Mouse (Mus musculus) liver, embryonic 12.5 days (tissue): Measurements from ENCODE around the gene Slc38a6. TPM values are rescaled to one million over a fixed set of nuclear protein-coding genes. Genes with fewer than 3 reads are reported as not detected.

Experiments used
- ATAC-seq: fragments of 200-750 bp; cut with Nextera tagmentation; 2 replicates; pipeline ENCODE4 v1.8.0; 2017; ENCODE audit warnings: moderate number of reproducible peaks, mild to moderate bottlenecking, moderate library complexity
- H3K27ac ChIP-seq: fragments of 300-500 bp; sonication (generic); 2 replicates; pipeline ENCODE4 v1.5.1; 2016; ENCODE audit warnings: mild to moderate bottlenecking
- H3K27me3 ChIP-seq: fragments of 300-500 bp; sonication (generic); replicated peaks from 2 replicates; pipeline ENCODE4 v1.6.1; 2016; ENCODE audit warnings: mild to moderate bottlenecking, moderate library complexity
- H3K36me3 ChIP-seq: fragments of 300-500 bp; sonication (generic); 2 replicates; pipeline ENCODE4 v1.6.1; 2016; ENCODE audit warnings: mild to moderate bottlenecking, moderate library complexity
- H3K4me1 ChIP-seq: fragments of 300-500 bp; sonication (generic); 2 replicates; pipeline ENCODE4 v1.6.1; 2016
- H3K4me2 ChIP-seq: fragments of 300-500 bp; sonication (generic); 2 replicates; pipeline ENCODE4 v1.6.1; 2016; ENCODE audit warnings: mild to moderate bottlenecking, moderate library complexity
- H3K4me3 ChIP-seq: fragments of 300-500 bp; sonication (generic); 2 replicates; pipeline ENCODE4 v1.5.1; 2016; ENCODE audit warnings: mild to moderate bottlenecking, moderate library complexity
- H3K9ac ChIP-seq: fragments of 300-500 bp; sonication (generic); 2 replicates; pipeline ENCODE4 v1.6.1; 2016; ENCODE audit warnings: mild to moderate bottlenecking, moderate library complexity
- H3K9me3 ChIP-seq: fragments of 300-500 bp; sonication (generic); replicated peaks from 2 replicates; pipeline ENCODE4 v1.6.1; 2016; ENCODE audit warnings: mild to moderate bottlenecking, moderate library complexity
- WGBS: fragments of 180-500 bp; shearing (Covaris S2); methylation state at CpG from one replicate; pipeline ENCODE4 v1.1.7; 2016; ENCODE audit not compliant: insufficient replicate concordance; 5-methylcytosine and 5-hydroxymethylcytosine counted together
- polyA plus RNA-seq: library from polyadenylated mRNA; unstranded; fragments of >200 nt; fragmentation: Nextera tagmentation; extraction: Ambion mirVana; gene quantifications from 2 replicates; pipeline ENCODE4 v1.2.1, GENCODE M21; 2016

The Slc38a6 gene
- polyA plus RNA-seq, 1 experiment from 2014 or later: 3.5 TPM

GRCm38 (mm10) chr12:73325181-73325580 lies 38.6 kb downstream of the Slc38a6 start:
- no peaks in the 10 kb centered on the region for H3K27me3 ChIP-seq
- H3K36me3 ChIP-seq: no peaks in the 10 kb centered on the region
- no peaks in the 10 kb centered on the region for H3K9me3 ChIP-seq
- H3K27ac ChIP-seq: no peak overlapping the region
- H3K4me3 ChIP-seq: no peak overlapping the region
- H3K9ac ChIP-seq: no peak overlapping the region
- peaks cover 3% of the 10 kb centered on the region; the same call in 1 of the 2 replicates for H3K4me1 ChIP-seq
- no peak for ATAC-seq
- H3K4me2 ChIP-seq: no peak overlapping the region
- 21% methylated on average over 2 of the region's 2 CpGs for WGBS

- no peaks in the 10 kb centered on the region for H3K27me3 ChIP-seq
- no peaks in the 10 kb centered on the region for H3K9me3 ChIP-seq
- no peaks in the 10 kb centered on the region for H3K36me3 ChIP-seq
- 23% methylated on average over 4 of the region's 4 CpGs for WGBS
- H3K4me2 ChIP-seq: no peak overlapping the region
- H3K27ac ChIP-seq: no peak overlapping the region
- H3K9ac ChIP-seq: no peak overlapping the region
- no peak for ATAC-seq
- no peak overlapping the region for H3K4me3 ChIP-seq
- peaks cover 3% of the 10 kb centered on the region; the same call in 1 of the 2 replicates for H3K4me1 ChIP-seq
Measured at GRCm38 (mm10) chr12:73325617-73326016, 39.0 kb downstream of the Slc38a6 start.

GRCm38 (mm10) chr12:73327381-73327780 lies 40.8 kb downstream of the Slc38a6 start:
- Histone ChIP-seq H3K27ac (no peak overlapping the region), H3K9me3 (no peaks in the 10 kb centered on the region), H3K36me3 (no peaks in the 10 kb centered on the region), H3K9ac (no peak overlapping the region), H3K4me3 (no peak overlapping the region), H3K4me1 (peaks cover 3% of the 10 kb centered on the region; the same call in 1 of the 2 replicates), H3K27me3 (no peaks in the 10 kb centered on the region), H3K4me2 (no peak overlapping the region)
- ATAC-seq: no peak
- WGBS: 60% methylated on average over 3 of the region's 3 CpGs

GRCm38 (mm10) chr12:73328448-73329167 lies 42.0 kb downstream of the Slc38a6 start:
- Histone ChIP-seq H3K36me3 (no peaks in the 10 kb centered on the region), H3K4me1 (peaks cover 3% of the 10 kb centered on the region; the same call in 1 of the 2 replicates), H3K9ac (no peak overlapping the region), H3K4me3 (no peak overlapping the region), H3K9me3 (no peaks in the 10 kb centered on the region), H3K27me3 (no peaks in the 10 kb centered on the region), H3K4me2 (no peak overlapping the region), H3K27ac (no peak overlapping the region)
- 56% methylated on average over 4 of the region's 4 CpGs for WGBS
- no peak for ATAC-seq

- no peak for ATAC-seq
- no peaks in the 10 kb centered on the region for H3K36me3 ChIP-seq
- no peak overlapping the region for H3K4me3 ChIP-seq
- H3K4me1 ChIP-seq: 0 out of 2 replicates have a peak, but pooled peaks cover 3% of the 10 kb centered on the region
- no peak overlapping the region for H3K27ac ChIP-seq
- 72% methylated on average over 7 of the region's 7 CpGs for WGBS
- H3K4me2 ChIP-seq: no peak overlapping the region
- H3K9ac ChIP-seq: no peak overlapping the region
- H3K9me3 ChIP-seq: no peaks in the 10 kb centered on the region
- no peaks in the 10 kb centered on the region for H3K27me3 ChIP-seq
Measured at GRCm38 (mm10) chr12:73330236-73330635, 43.7 kb downstream of the Slc38a6 start.

- no peaks in the 10 kb centered on the region for H3K4me1 ChIP-seq
- 81% methylated on average over 4 of the region's 4 CpGs for WGBS
- H3K36me3 ChIP-seq: no peaks in the 10 kb centered on the region
- H3K9me3 ChIP-seq: no peaks in the 10 kb centered on the region
- no peak overlapping the region for H3K4me3 ChIP-seq
- H3K9ac ChIP-seq: no peak overlapping the region
- ATAC-seq: no peak
- H3K27ac ChIP-seq: no peak overlapping the region
- no peaks in the 10 kb centered on the region for H3K27me3 ChIP-seq
- H3K4me2 ChIP-seq: no peak overlapping the region
Measured at GRCm38 (mm10) chr12:73332701-73333100, 46.1 kb downstream of the Slc38a6 start.

GRCm38 (mm10) chr12:73334051-73334551 lies 47.5 kb downstream of the Slc38a6 start:
- ATAC-seq: no peak
- H3K27ac ChIP-seq: no peak overlapping the region

GRCm38 (mm10) chr12:73337127-73337526 lies 50.5 kb downstream of the Slc38a6 start:
- H3K9ac ChIP-seq: no peak overlapping the region
- no peak overlapping the region for H3K27ac ChIP-seq
- no peaks in the 10 kb centered on the region for H3K9me3 ChIP-seq
- H3K36me3 ChIP-seq: no peaks in the 10 kb centered on the region
- H3K4me1 ChIP-seq: peaks cover 11% of the 10 kb centered on the region
- H3K27me3 ChIP-seq: no peaks in the 10 kb centered on the region
- H3K4me2 ChIP-seq: no peak overlapping the region
- no peak for ATAC-seq
- no peak overlapping the region for H3K4me3 ChIP-seq
- 41% methylated on average over 7 of the region's 7 CpGs for WGBS

More at GRCm38 (mm10) chr12:73334051-73334551, 47.5 kb downstream of the Slc38a6 start:
- H3K36me3 ChIP-seq: no peaks in the 10 kb centered on the region
- H3K4me1 ChIP-seq: no peaks in the 10 kb centered on the region
- H3K27me3 ChIP-seq: no peaks in the 10 kb centered on the region
- 64% methylated on average over 8 of the region's 8 CpGs for WGBS
- no peak overlapping the region for H3K4me3 ChIP-seq
- no peaks in the 10 kb centered on the region for H3K9me3 ChIP-seq
- H3K9ac ChIP-seq: no peak overlapping the region
- H3K4me2 ChIP-seq: no peak overlapping the region

- WGBS: 35% methylated on average over 8 of the region's 8 CpGs
- H3K4me1 ChIP-seq: peaks cover 15% of the 10 kb centered on the region
Measured at GRCm38 (mm10) chr12:73340642-73341293, 54.2 kb downstream of the Slc38a6 start.

GRCm38 (mm10) chr12:73341703-73342663 lies 55.4 kb downstream of the Slc38a6 start:
- no peak for ATAC-seq
- 27% methylated on average over 14 of the region's 14 CpGs for WGBS
- H3K36me3 ChIP-seq: no peaks in the 10 kb centered on the region
- no peaks in the 10 kb centered on the region for H3K9me3 ChIP-seq
- no peak overlapping the region for H3K9ac ChIP-seq
- H3K27ac ChIP-seq: peak overlapping the region; percentile 53
- H3K4me2 ChIP-seq: peak overlapping the region; percentile 8
- no peaks in the 10 kb centered on the region for H3K27me3 ChIP-seq
- peaks cover 15% of the 10 kb centered on the region for H3K4me1 ChIP-seq
- H3K4me3 ChIP-seq: no peak overlapping the region

More at GRCm38 (mm10) chr12:73340642-73341293, 54.2 kb downstream of the Slc38a6 start:
- Histone ChIP-seq H3K36me3 (no peaks in the 10 kb centered on the region), H3K4me3 (no peak overlapping the region), H3K27me3 (no peaks in the 10 kb centered on the region), H3K9me3 (no peaks in the 10 kb centered on the region), H3K4me2 (no peak overlapping the region), H3K27ac (no peak overlapping the region), H3K9ac (no peak overlapping the region)
- ATAC-seq: no peak

- no peak overlapping the region for H3K4me2 ChIP-seq
- 86% methylated on average over 4 of the region's 4 CpGs for WGBS
- H3K9ac ChIP-seq: no peak overlapping the region
- H3K27me3 ChIP-seq: no peaks in the 10 kb centered on the region
- peaks cover 15% of the 10 kb centered on the region for H3K4me1 ChIP-seq
- no peak overlapping the region for H3K4me3 ChIP-seq
- no peaks in the 10 kb centered on the region for H3K36me3 ChIP-seq
- ATAC-seq: no peak
- no peaks in the 10 kb centered on the region for H3K9me3 ChIP-seq
- H3K27ac ChIP-seq: no peak overlapping the region
Measured at GRCm38 (mm10) chr12:73344300-73344699, 57.7 kb downstream of the Slc38a6 start.
